Mouse (Mus musculus): ENCODE measurements around the gene Psmb3. TPM values are rescaled to one million over a fixed set of nuclear protein-coding genes. Genes with fewer than 3 reads are reported as not detected.
"Not testable (repeated sequence)": the region's sequence is repeated elsewhere in the genome, so short reads cannot be mapped to it uniquely, and the experiment has no call there.

The Psmb3 gene
- total RNA-seq, 2 experiments from 2014 or later = 141 to 151 TPM

GRCm38 (mm10) chr11:97714356-97714755, 11.2 kb downstream of the Psmb3 start:
- intact Hi-C loops (cut with DNase I) = no loop called here
- DNase-seq = no peak

DNA sequence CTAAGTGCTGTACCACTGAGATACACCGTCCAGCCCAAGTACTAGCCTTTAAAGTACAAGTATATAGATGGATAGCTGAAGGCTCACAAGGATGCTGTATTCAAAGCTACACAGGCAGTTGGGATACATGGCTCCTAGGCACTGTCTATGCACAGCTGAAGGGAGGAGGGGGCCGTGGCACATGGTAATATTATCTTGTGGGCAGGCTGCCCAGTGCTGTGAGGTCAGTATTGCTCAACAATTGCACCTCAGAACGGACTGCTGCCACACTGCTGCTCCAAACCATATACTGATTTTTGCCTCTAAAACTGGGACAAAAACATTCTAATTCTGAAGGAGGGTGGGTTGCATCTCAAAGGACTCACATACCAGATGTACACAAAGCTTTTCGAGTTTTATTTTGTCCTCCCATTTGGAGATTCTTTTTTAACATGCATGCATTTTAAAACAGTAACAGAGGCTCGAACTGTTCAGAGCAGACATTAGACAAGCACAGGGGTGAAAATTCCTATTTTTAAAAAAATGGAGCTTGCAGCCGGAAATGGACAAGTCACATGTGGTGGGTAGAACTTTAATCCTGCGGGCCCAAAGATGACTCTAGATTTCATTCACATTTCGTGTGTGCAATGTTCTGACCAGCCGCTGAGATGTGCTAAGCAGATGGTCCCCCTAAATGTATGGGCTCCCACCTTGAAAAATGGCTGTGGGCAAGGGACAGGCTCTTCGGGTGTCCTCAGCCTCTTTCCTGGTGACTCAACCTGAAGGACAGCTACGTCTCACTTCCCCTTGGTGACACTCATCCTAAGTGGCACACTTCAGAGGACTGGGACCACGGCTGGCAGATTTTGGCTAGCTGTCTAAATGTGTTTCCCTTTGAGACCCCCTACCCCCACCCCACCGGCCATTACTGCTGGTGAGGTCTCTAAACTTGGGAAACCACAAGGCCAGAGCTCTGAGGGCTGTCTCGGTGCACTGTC, 11.9 kb downstream of the Psmb3 start:
- peak in 1 of 2 experiments; percentile 39 for DNase-seq
- intact Hi-C loops (cut with DNase I) = no loop called here

- intact Hi-C loops (cut with DNase I) = no loop called here
- no peak for DNase-seq
These were observed 12.8 kb downstream of the Psmb3 start for GRCm38 (mm10) chr11:97716021-97716420.

GRCm38 (mm10) chr11:97717369-97718280, 14.4 kb downstream of the Psmb3 start:
- DNase-seq = no peak
- intact Hi-C loops (cut with DNase I) = no loop called here

DNA sequence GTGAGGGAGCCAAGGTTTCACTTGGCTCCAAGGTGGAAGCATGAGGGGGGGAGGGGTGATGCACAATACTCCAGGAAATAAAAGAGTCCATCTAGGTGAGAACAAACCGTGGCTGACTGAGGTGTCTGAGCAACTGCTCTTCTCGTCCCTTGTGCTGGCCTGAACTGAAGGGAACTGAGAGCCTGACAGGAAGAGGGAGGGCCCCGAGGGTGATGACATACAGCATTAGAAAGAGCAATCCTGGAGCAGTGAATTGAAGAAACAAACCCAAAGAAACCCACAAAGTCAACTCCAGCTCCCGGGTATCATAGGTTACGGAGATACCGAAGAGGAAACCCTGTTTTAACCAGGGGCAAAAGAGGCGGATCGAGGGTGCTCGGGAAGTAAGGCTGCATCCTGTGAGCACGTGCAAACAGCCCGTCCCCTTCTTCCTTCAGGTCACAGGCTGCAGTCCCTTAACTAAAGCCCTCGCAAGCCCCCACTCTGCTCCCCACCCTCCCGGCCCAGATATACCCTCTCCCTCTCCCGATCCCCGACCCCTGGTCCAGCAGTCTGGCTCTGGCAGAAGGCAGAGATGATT, 15.2 kb downstream of the Psmb3 start:
- DNase-seq = no peak
- intact Hi-C loops (cut with DNase I) = no loop called here

DNA sequence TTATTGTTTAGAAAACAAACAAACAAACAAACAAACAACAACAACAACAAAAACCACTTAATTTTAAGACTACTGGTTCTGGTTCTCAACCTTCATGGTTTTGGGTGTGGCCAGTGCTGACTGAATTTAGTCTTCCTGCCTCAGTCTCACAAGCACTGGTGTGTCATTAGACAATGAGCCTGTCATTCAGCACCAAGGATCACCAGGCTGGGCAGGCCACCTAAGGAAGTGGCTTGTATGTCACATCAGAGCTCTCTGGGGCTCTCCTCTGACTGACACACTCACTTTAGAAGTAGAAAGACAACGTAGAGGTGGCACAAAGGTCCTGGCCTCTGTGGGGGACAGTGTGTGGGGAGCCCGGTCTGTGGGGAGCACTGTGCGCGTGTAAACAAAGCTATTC, 15.8 kb downstream of the Psmb3 start:
- intact Hi-C loops (cut with DNase I) = no loop called here
- no peak for DNase-seq

DNA sequence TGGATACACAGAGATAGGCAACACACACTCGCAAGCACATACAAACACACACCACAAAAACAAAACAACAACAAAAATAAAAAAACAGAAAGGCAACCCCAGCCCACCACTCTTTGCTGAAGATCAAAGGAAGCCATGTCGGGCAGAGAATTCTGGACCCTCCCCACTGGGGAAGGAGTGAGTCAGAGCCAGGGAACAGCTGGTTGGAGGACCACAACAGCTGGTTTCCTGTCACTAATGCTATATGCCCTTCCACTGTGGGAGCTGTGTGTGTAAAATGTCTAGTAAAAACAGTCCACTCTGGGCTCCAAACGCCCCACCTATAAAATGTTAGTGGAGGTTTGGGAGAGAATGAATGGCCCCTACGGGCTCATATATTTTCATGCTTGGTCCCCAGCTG, 18.1 kb downstream of the Psmb3 start:
- intact Hi-C loops (cut with DNase I) = no loop called here
- no peak for DNase-seq

- DNase-seq = no peak
- intact Hi-C loops (cut with DNase I) = no loop called here
These were observed 20.5 kb downstream of the Psmb3 start for GRCm38 (mm10) chr11:97723709-97724108.

- intact Hi-C loops (cut with DNase I) = no loop called here
- no peak for DNase-seq
These were observed 25.1 kb downstream of the Psmb3 start for GRCm38 (mm10) chr11:97728311-97728710.

- no peak for DNase-seq
- intact Hi-C loops (cut with DNase I) = no loop called here
These were observed 25.5 kb downstream of the Psmb3 start for GRCm38 (mm10) chr11:97728730-97729129.

DNA sequence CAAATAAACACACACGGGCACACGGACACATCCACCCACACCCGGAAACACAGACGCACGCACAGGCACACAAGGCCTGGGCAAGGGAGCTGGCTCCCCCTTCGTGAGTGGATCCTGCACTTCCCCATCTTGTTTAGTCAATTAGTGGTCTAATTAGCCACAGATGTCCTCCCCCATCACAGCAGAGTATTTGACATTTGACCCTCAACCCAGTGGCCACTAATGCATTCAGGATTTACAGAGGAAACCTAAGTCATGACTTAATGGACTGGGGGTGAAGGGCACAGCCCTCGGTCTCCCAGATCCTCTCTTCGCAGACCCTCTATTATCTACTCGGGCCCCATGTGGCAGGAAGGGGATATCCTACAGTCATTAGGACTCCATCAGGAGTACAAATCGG, 30.5 kb downstream of the Psmb3 start:
- DNase-seq = no peak
- intact Hi-C loops (cut with DNase I) = no loop called here

DNA sequence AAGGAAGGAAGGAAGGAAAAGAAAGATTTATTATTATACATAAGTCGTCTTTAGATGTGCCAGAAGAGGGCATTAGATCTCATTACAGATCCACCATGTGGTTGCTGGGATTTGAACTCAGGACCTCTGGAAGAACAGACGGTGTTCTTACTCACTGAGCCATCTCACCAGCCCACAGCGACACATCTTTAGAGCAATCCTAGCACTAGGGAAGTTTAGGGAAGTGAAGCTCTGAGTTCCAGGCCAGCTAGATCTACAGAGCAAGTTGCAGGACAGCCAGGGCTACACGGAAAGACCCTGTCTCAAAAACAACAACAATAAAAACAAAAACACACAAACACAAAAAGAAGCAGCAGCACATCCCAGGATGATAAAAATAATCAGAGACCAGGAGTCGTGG, 31.6 kb downstream of the Psmb3 start:
- DNase-seq; intact Hi-C loops (cut with DNase I): not testable (repeated sequence)

GRCm38 (mm10) chr11:97736645-97737044, 33.4 kb downstream of the Psmb3 start:
- no peak for DNase-seq
- intact Hi-C loops (cut with DNase I) = no loop called here

- intact Hi-C loops (cut with DNase I) = no loop called here
- DNase-seq = no peak
These were observed 34.4 kb downstream of the Psmb3 start for GRCm38 (mm10) chr11:97737600-97737999.

DNA sequence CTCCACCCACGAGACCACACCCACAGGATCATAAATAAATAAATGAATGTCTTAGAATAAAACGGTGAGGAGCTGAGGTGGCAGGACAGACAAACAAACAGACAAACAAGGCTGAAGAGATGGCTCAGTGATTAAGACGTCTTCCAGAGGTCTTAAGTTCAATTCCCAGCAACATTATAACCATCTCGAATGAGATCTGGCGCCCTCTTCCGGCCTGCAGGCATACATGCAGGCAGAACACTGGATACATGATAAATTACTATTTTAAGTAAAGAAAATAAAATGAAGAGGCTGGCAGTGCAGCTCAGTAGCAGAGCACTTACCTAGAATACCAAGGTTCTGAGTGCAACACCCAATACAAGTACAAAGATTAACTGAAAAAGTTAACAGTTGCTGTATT, 35.5 kb downstream of the Psmb3 start:
- intact Hi-C loops (cut with DNase I) = no loop called here
- no peak for DNase-seq

- DNase-seq = no peak
- intact Hi-C loops (cut with DNase I) = no loop called here
These were observed 36.0 kb downstream of the Psmb3 start for GRCm38 (mm10) chr11:97739155-97739554.

GRCm38 (mm10) chr11:97740190-97740589, 37.0 kb downstream of the Psmb3 start:
- intact Hi-C loops (cut with DNase I) = loop anchor here (5.0 kb wide), 1 partner anchor 93 kb away; no protein-coding TSS in a partner anchor
- peak in 1 of 2 experiments; percentile 28 for DNase-seq

GRCm38 (mm10) chr11:97742157-97742556, 39.0 kb downstream of the Psmb3 start:
- DNase-seq = no peak
- intact Hi-C loops (cut with DNase I) = loop anchor here (2.0 to 5.0 kb wide), 2 partner anchors 35 to 95 kb away; no protein-coding TSS in a partner anchor

- DNase-seq = no peak
- intact Hi-C loops (cut with DNase I) = loop anchor here (2.0 to 5.0 kb wide), 2 partner anchors 36 to 95 kb away; no protein-coding TSS in a partner anchor
These were observed 39.4 kb downstream of the Psmb3 start for GRCm38 (mm10) chr11:97742591-97742990.

DNA sequence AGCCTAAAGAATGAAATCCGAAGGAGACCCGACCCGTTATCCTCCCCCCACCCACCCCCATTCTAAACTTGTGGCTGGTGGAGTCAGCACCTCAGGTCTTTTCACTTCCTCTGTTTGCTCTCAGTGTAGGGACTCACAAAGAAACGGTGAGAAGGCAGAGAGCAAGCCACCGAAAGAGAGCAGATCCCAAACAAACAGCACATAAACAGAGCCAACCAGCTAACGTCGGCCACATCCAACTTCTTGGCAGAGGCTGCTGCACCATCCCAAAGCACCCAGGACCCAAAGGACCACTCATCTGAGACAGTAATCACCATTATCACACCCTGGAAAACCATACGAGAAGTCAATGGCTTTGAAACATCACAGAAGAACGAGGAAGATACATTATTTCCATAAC, 40.2 kb downstream of the Psmb3 start:
- intact Hi-C loops (cut with DNase I) = loop anchor here (2.0 to 5.0 kb wide), 2 partner anchors 37 to 96 kb away; no protein-coding TSS in a partner anchor
- no peak for DNase-seq

Data from heart, postnatal 36 days (tissue).